ENCODE assay signal across 8 mouse cellular contexts in the genomic region with DNA sequence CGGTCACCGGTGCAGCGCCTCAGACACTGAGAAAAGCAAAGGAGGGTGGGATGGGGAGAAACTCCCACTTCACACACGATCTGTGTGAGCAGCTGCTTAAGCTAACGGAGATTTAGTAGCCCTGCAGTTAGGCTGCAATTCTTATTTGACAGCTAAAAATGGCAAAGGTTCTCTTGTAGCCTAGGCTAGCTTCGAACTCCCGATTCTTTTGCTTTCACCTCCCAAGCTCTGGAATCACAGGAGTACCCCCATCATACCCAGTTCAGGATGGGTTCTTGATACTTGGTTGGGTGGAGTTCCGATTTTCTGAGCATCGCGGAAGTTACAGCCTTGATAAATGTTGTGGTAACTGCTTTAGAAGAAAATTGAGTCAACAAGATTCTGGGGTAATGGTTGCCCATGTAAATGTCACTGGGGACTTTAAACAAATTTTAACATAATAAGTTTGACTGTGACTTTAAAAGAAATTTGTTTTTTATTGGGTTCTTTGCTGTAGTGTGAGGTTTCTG. TPM values are rescaled to one million over a fixed set of nuclear protein-coding genes. Genes with fewer than 3 reads are reported as not detected.
DNase-seq lines count a peak whose midpoint lies in the region; ATAC-seq and TF ChIP-seq lines count a peak whose summit lies in the region.

No protein-coding gene starts in this region.

- peaks cover 14% of the 10 kb centered on the region for H3K4me1 ChIP-seq in heart, embryonic 15.5 days (replicated peaks)
- peaks cover 17% of the 10 kb centered on the region for H3K4me1 ChIP-seq in G1E (ENCODE audit: insufficient read depth, low read depth, low read length)
- H3K4me1 ChIP-seq in midbrain, embryonic 11.5 days (ENCODE audit: control insufficient read depth, insufficient read depth, low read length) = no peaks in the 10 kb centered on the region

- DNase-seq in heart, postnatal 10 days = no peak
- DNase-seq in G1E (ENCODE audit: low spot score) = no peak
- DNase-seq in forelimb bud, embryonic 11.5 days (ENCODE audit: low read depth, low spot score) = peak; percentile 9
- peak; percentile 93 for DNase-seq in midbrain, embryonic 11.5 days (ENCODE audit: low spot score, missing footprints)
- DNase-seq in adrenal gland, postnatal 25 days = no peak
- DNase-seq in layer of hippocampus, postnatal 25 days (ENCODE audit: extremely low spot score in 1 of 2, low spot score in 1 of 2) = no peak

- no peak for TF ChIP-seq CTCF in G1E (IDR thresholded peaks at IDR 0.05; ENCODE audit: low read depth, low read length)

- H3K9ac ChIP-seq in heart, embryonic 15.5 days = peak overlapping the region; percentile 71
- H3K9ac ChIP-seq in midbrain, embryonic 11.5 days (ENCODE audit: low read length) = peak overlapping the region; percentile 90

- H3K9me3 ChIP-seq in heart, embryonic 15.5 days (replicated peaks) = no peaks in the 10 kb centered on the region
- H3K9me3 ChIP-seq in G1E (replicated peaks) = no peaks in the 10 kb centered on the region
- no peaks in the 10 kb centered on the region for H3K9me3 ChIP-seq in midbrain, embryonic 11.5 days (ENCODE audit: control insufficient read depth, low read length)

- H3K36me3 ChIP-seq in heart, embryonic 15.5 days = peaks cover 38% of the 10 kb centered on the region
- H3K36me3 ChIP-seq in G1E (replicated peaks) = peaks cover 48% of the 10 kb centered on the region
- H3K36me3 ChIP-seq in midbrain, embryonic 11.5 days (ENCODE audit: control insufficient read depth, insufficient read depth, low read length) = peaks cover 14% of the 10 kb centered on the region; the same call in 1 of the 2 replicates

- peak overlapping the region; percentile 68 for H3K27ac ChIP-seq in heart, embryonic 15.5 days
- H3K27ac ChIP-seq in midbrain, embryonic 11.5 days (ENCODE audit: low read depth, low read length) = peak overlapping the region; percentile 14; the same call in 1 of the 2 replicates

- no peaks in the 10 kb centered on the region for H3K27me3 ChIP-seq in heart, embryonic 15.5 days
- H3K27me3 ChIP-seq in G1E (ENCODE audit: insufficient read depth, low read length) = no peaks in the 10 kb centered on the region
- no peaks in the 10 kb centered on the region for H3K27me3 ChIP-seq in midbrain, embryonic 11.5 days (ENCODE audit: control insufficient read depth, insufficient read depth, low read length)

- peak overlapping the region; percentile 80 for H3K4me2 ChIP-seq in heart, embryonic 15.5 days
- H3K4me2 ChIP-seq in midbrain, embryonic 11.5 days = peak overlapping the region; percentile 72

- WGBS in heart, embryonic 15.5 days = 4% methylated on average over 10 of the region's 10 CpGs
- 5% methylated on average over 10 of the region's 10 CpGs for WGBS in midbrain, embryonic 11.5 days

- ATAC-seq in heart, embryonic 15.5 days (replicated peaks; ENCODE audit: insufficient number of reproducible peaks, insufficient read depth, low FRiP score, low read depth) = no peak
- ATAC-seq in G1E (ENCODE audit: extremely low read depth, insufficient number of reproducible peaks, low FRiP score, poor library complexity, severe bottlenecking) = no peak
- no peak for ATAC-seq in midbrain, embryonic 11.5 days (ENCODE audit: low FRiP score)
- no peak for ATAC-seq in frontal cortex, adult (ENCODE audit: low TSS enrichment)

- intact Hi-C loops in heart, postnatal 10 days (cut with DNase I) = loop anchor here (1.0 to 5.0 kb wide), 2 partner anchors 120 to 1269 kb away; partner anchors contain the start of gene Endod1

- peak overlapping the region; percentile 70 for H3K4me3 ChIP-seq in heart, embryonic 15.5 days
- peak overlapping the region; percentile 96 for H3K4me3 ChIP-seq in G1E (ENCODE audit: low read depth, low read length)
- H3K4me3 ChIP-seq in midbrain, embryonic 11.5 days (ENCODE audit: low read depth, low read length) = peak overlapping the region; percentile 84

RNA-seq across cellular contexts. Expression of gene Cwc15, which starts 0.6 kb away (rescaled TPM):
- polyA plus RNA-seq in heart, embryonic 15.5 days (2015; fragmentation: Nextera tagmentation; extraction: Ambion mirVana) = 103 and 118 TPM in 2 replicates
- total RNA-seq in heart, postnatal 10 days (2021) = 10 to 100 TPM; 79.2 to 80.4 TPM
- 90.8 and 114 TPM in 2 replicates for total RNA-seq in G1E (2014; fragmentation: Nextera tagmentation)
- total RNA-seq in G1E (2017) = 206 and 234 TPM in 2 replicates
- polyA plus RNA-seq in G1E (2012) = 14.8 and 21.0 TPM in 2 replicates
- polyA plus RNA-seq in midbrain, embryonic 11.5 days (2014; fragmentation: Nextera tagmentation; extraction: Ambion mirVana) = 216 and 239 TPM in 2 replicates
- 130 and 135 TPM in 2 replicates for total RNA-seq in adrenal gland, postnatal 25 days (2021)
- 10 to 100 TPM; 80.3 to 85.7 TPM for total RNA-seq in layer of hippocampus, postnatal 25 days (2021)

RNA-seq across cellular contexts. Expression of gene Kdm4d, which starts 0.7 kb away (rescaled TPM):
- polyA plus RNA-seq in heart, embryonic 15.5 days (2015; fragmentation: Nextera tagmentation; extraction: Ambion mirVana) = 0.11 and 0.15 TPM in 2 replicates
- total RNA-seq in heart, postnatal 10 days (2021) = not detected
- total RNA-seq in G1E (2014; fragmentation: Nextera tagmentation) (0.34 and 1.3 TPM in 2 replicates), G1E (2017) (0.11 and 0.17 TPM in 2 replicates)
- polyA plus RNA-seq in G1E (2012) = 0.07 and 0.15 TPM in 2 replicates
- polyA plus RNA-seq in midbrain, embryonic 11.5 days (2014; fragmentation: Nextera tagmentation; extraction: Ambion mirVana) = 0.07 TPM in 2 replicates
- total RNA-seq in adrenal gland, postnatal 25 days (2021) = 0.73 TPM in 1 of 2 replicates, not detected in the other
- total RNA-seq in layer of hippocampus, postnatal 25 days (2021) = 1 to 10 TPM; 1.2 to 1.8 TPM

Comparison
In these comparisons a context has a peak if more than half of its experiments do, and no peak if none do; other contexts are left out.
1. DNase-seq: peak in forelimb bud, embryonic 11.5 days (single experiment) and midbrain, embryonic 11.5 days (single experiment); none in heart, postnatal 10 days (0 of 2), G1E (single experiment), adrenal gland, postnatal 25 days (single experiment) and layer of hippocampus, postnatal 25 days (0 of 2).
2. Peak in every context shown above with its lines, with median percentiles within 50 percentile points of each other: H3K4me3 ChIP-seq.